Mouse (Mus musculus): ENCODE measurements around the gene Gm5129.

The Gm5129 gene

DNA sequence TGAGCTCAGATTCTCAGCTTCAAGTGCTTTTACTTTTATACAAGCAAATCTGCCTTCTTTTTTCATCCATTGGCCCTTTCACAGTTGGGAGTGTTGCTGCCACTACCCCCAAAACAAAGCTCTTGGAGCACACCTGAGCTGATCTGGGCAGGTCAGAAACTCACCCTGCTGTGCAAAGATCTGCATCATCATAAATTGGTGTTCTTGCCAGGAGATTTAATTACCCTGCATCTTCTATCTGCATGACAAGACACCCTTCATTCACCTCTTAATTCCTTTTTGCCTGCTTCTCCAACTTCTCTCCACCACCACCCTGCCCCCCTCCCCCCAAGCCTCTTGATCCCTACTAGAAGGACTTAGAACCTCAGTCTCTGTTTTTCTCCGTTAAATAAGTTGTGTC lies 14.6 kb downstream of the Gm5129 start:
- DNase-seq = no peak

DNA sequence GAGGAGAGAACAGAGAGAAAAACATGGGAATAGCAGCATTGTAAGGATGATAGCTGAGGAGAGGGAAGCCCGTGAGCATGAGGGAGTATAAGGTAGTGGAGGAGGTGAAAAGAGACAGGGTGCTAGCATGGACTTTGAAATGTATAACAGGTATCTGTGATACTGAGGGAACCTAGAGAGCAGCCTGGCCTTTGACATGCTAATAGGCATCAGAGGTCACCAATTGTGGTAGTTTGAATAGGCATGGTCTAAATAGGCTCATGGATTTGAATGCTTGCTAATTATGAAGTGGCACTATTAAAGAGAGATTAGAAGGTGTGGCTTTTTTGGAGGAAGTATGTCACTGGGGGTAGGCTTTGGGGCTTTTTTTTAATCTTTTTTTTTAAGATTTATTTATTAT lies 22.8 kb downstream of the Gm5129 start:
- no peak for DNase-seq

DNA sequence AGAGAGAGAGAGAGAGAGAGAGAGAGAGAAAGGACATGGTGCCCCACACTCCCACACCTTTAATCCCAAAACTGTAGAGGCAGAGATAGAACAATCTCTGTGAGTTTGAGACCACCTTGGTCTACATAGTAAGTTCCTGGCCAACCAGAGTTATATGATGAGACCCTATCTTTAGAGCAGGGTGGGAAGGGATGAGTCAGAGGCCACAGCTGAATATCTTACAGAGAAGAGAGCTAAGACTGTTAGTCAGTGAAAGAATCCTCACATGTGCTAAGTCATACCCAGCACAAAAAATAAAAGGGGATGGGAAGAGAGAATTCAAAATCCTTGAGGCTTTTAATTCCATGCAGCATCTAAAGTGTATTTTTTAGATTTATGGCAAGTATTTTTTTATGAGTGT lies 24.1 kb downstream of the Gm5129 start:
- no peak for DNase-seq

DNA sequence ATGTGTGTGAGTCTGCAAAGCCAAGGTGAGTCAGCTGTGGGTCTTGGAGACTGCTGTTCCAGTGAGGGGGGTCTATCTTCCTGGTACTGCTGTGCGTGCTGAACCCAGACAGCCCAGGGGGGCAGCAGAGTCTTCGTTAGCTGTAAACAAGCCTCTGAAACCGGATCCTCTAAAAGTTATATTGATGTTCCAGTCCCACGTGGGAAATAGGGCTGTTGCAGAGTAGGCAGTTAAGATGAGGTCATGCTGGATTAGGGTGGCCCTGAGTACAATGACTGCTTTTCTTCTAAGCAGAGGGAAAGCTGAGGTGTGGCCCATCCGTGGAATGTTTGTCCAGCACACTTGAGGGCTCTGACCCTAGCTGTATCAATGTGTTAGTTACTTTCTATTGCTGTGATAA lies 27.5 kb downstream of the Gm5129 start:
- DNase-seq = no peak

DNA sequence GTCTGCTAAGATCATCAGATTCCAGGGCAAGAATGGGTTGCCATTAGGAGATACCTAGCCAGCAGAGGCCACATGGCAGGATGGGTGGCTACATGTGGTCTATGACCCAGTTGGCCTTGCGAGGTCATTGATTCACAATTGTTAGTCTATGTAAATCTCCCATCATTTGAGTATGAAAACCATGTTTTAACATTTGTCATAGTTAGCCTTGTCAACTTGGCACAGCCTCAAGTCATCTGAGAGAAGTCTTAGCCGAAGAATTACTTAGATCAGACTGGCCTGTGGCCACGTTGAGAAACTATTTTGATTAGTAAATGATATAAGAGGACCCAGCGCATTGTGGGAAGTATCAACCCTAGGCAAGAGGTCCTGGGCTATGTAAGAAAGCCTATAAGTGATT lies 28.5 kb downstream of the Gm5129 start:
- DNase-seq = no peak

DNA sequence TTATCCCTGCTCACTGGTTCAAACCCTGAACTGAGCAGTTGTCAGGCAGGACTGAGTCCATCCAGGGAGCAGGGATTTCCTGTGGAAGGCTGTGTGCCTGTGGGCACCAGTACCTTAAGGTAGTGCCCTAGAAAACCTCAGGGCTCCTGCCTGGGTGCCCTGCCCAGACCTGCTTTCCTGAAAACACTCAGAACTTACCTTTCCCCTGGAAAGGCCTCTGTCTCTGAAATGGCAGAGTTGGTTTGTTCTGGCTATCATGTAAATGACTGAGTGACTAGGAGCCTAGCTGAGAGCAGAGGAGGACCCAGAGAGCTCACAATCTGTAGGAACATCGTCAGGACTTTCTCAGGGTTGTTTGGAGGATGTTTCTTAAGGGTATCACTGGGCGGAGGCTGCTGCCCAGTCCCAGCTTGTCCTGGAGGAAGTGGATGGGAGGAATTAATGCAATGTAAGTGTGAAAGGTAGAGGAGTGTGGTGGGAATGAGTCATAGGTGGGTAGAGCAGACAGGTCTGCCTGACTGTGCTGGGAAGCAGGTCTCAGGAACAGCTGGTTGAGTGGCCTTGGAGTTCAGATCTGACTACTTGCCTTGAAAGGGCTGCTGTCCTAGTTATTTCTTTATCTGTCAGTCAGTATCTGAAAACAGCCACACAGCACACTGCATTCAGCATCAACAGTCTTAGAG lies 36.1 kb downstream of the Gm5129 start:
- no peak for DNase-seq

DNA sequence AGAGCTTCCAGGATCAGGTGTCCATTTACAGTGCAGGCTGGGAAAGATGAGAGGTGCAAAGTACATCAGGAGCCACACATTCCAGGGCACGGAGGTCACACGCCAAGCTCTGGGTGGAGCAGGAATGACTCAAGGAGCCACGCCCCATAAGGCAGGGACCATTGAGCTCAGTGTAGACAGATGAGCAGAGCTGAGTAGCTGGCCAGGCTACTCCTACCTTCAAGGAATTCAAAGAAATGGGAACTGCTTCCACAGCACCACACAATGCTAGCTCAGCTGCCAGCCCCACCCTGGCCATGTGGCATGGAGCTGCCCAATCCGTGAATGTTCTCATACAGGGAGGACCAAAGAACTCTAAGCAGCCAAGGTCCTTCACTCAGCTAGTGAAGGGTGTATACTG lies 37.2 kb downstream of the Gm5129 start:
- DNase-seq = no peak

DNA sequence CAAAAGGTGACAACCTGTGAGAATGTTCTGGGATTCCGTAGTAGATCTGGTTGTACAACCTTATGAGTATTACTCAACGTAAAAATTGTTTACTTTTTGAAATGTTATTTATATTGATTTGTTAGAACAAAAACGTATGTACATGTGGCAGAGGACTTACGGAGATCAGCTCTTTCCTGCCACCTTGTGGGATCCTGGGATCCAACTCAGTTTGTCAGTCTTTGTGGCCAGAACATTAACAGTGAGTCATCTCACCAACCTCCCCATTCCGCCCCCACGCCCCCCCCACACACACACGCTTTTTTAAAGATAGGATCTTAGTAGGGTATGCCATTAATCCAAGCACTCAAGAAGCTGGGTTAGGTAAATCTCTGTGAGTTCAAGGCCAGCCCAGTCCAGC lies 47.4 kb downstream of the Gm5129 start:
- DNase-seq = no peak

DNA sequence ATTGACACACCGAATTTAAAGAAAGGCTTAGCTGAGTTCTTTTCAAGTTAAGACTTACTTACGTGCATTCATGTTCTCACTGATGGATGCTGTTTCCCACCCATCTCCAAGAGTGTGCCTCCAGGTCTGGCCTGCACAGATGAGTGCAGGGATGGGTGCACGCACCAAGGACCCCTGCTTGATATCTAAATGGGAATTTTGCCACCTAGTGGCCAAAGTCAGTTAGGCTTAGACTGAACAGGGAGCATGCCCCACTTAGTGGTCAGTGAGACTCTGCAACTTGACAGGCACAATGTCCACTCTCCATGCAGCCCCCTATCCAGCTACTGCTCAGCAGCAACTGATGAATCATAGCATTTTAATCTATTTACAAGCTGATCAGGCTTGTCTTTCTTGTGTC lies 48.1 kb downstream of the Gm5129 start:
- peak; percentile 24 for DNase-seq

Measured in liver (tissue).